Mouse (Mus musculus): ENCODE results near the gene Sf3a3.
A peak's percentile ranks its signal among the peaks of the same experiment; 100 is the strongest.

The Sf3a3 gene

GRCm38 (mm10) chr4:124714545-124715481 is at the start of gene Sf3a3:
Gene Sf3a3, plus strand, starts transcription at chr4:124714776.
- peak; percentile 90 to 93 for DNase-seq (ENCODE audit: low spot score in 2 of 2)

- no peak for DNase-seq (ENCODE audit: low spot score in 2 of 2)
These were observed 47.0 kb upstream of the Sf3a3 start for GRCm38 (mm10) chr4:124667476-124668033.

GRCm38 (mm10) chr4:124668078-124668477 is 46.5 kb upstream of the Sf3a3 start:
- no peak for DNase-seq (ENCODE audit: low spot score in 2 of 2)

- no peak for DNase-seq (ENCODE audit: low spot score in 2 of 2)
These were observed 44.3 kb upstream of the Sf3a3 start for GRCm38 (mm10) chr4:124670232-124670631.

- DNase-seq (ENCODE audit: low spot score in 2 of 2), result no peak
These were observed 43.0 kb upstream of the Sf3a3 start for GRCm38 (mm10) chr4:124671583-124671982.

GRCm38 (mm10) chr4:124672347-124673320 is 41.9 kb upstream of the Sf3a3 start:
- peak in 1 of 2 experiments; percentile 27 for DNase-seq (ENCODE audit: low spot score in 2 of 2)

GRCm38 (mm10) chr4:124674334-124675032 is 40.1 kb upstream of the Sf3a3 start:
- no peak for DNase-seq (ENCODE audit: low spot score in 2 of 2)

- peak in 1 of 2 experiments; percentile 46 for DNase-seq (ENCODE audit: low spot score in 2 of 2)
These were observed 39.5 kb upstream of the Sf3a3 start for GRCm38 (mm10) chr4:124675037-124675436.

- no peak for DNase-seq (ENCODE audit: low spot score in 2 of 2)
These were observed 38.6 kb upstream of the Sf3a3 start for GRCm38 (mm10) chr4:124675958-124676357.

GRCm38 (mm10) chr4:124682270-124682669 is 32.3 kb upstream of the Sf3a3 start:
- DNase-seq (ENCODE audit: low spot score in 2 of 2), result no peak

GRCm38 (mm10) chr4:124683474-124683873 is 31.1 kb upstream of the Sf3a3 start:
- no peak for DNase-seq (ENCODE audit: low spot score in 2 of 2)

GRCm38 (mm10) chr4:124685004-124685403 is 29.6 kb upstream of the Sf3a3 start:
- no peak for DNase-seq (ENCODE audit: low spot score in 2 of 2)

- DNase-seq (ENCODE audit: low spot score in 2 of 2), result no peak
These were observed 29.1 kb upstream of the Sf3a3 start for GRCm38 (mm10) chr4:124685453-124685852.

- DNase-seq (ENCODE audit: low spot score in 2 of 2), result no peak
These were observed 28.6 kb upstream of the Sf3a3 start for GRCm38 (mm10) chr4:124685897-124686402.

GRCm38 (mm10) chr4:124691455-124691854 is 23.1 kb upstream of the Sf3a3 start:
- no peak for DNase-seq (ENCODE audit: low spot score in 2 of 2)

- DNase-seq (ENCODE audit: low spot score in 2 of 2), result no peak
These were observed 22.1 kb upstream of the Sf3a3 start for GRCm38 (mm10) chr4:124692416-124692861.

GRCm38 (mm10) chr4:124693135-124693894 is 21.3 kb upstream of the Sf3a3 start, which contains the start of gene Utp11:
Gene Utp11, minus strand, starts transcription at chr4:124693600.
- peak; percentile 75 to 84 for DNase-seq (ENCODE audit: low spot score in 2 of 2)

GRCm38 (mm10) chr4:124694572-124694971 is 20.0 kb upstream of the Sf3a3 start:
- no peak for DNase-seq (ENCODE audit: low spot score in 2 of 2)

GRCm38 (mm10) chr4:124695786-124696516 is 18.6 kb upstream of the Sf3a3 start:
- no peak for DNase-seq (ENCODE audit: low spot score in 2 of 2)

Data from right cerebral cortex, postnatal 36 days (tissue).